Mouse (Mus musculus): Measurements from ENCODE around the gene Ttll13. TPM values are rescaled to one million over a fixed set of nuclear protein-coding genes. Genes with fewer than 3 reads are reported as not detected.

Ttll13 gene
- polyA plus RNA-seq, 1 experiment = 0.62 TPM

GRCm38 (mm10) chr7:80296462-80296861 lies 50.3 kb downstream of the Ttll13 start:
- Histone ChIP-seq H3K36me3 (ENCODE audit: control insufficient read depth, insufficient read depth, low read length) (peaks cover 14% of the 10 kb centered on the region), H3K27ac (ENCODE audit: control insufficient read depth, insufficient read depth, low read length) (no peak overlapping the region), H3K4me3 (ENCODE audit: control insufficient read depth, insufficient read depth, low read length) (no peak overlapping the region), H3K27me3 (ENCODE audit: control insufficient read depth, insufficient read depth, low read length) (no peaks in the 10 kb centered on the region), H3K4me1 (replicated peaks; ENCODE audit: control insufficient read depth, insufficient read depth, low read length) (no peaks in the 10 kb centered on the region; the same call in 1 of the 2 replicates)
- WGBS = 95% methylated on average over 6 of the region's 6 CpGs
- no peak for DNase-seq
- TF ChIP-seq CTCF (IDR thresholded peaks at IDR 0.05; ENCODE audit: borderline replicate concordance, control insufficient read depth, extremely low read depth, insufficient read depth, low read length, poor library complexity) (no peak), POLR2A (IDR thresholded peaks at IDR 0.05; ENCODE audit: control insufficient read depth, extremely low read depth, insufficient read depth, low read length, poor library complexity) (no peak)

GRCm38 (mm10) chr7:80297041-80297440 lies 50.9 kb downstream of the Ttll13 start:
- no peak overlapping the region for H3K27ac ChIP-seq (ENCODE audit: control insufficient read depth, insufficient read depth, low read length)
- no peak overlapping the region for H3K4me3 ChIP-seq (ENCODE audit: control insufficient read depth, insufficient read depth, low read length)
- peaks cover 20% of the 10 kb centered on the region for H3K36me3 ChIP-seq (ENCODE audit: control insufficient read depth, insufficient read depth, low read length)
- 96% methylated on average over 3 of the region's 3 CpGs for WGBS
- DNase-seq = no peak
- H3K4me1 ChIP-seq (replicated peaks; ENCODE audit: control insufficient read depth, insufficient read depth, low read length) = no peaks in the 10 kb centered on the region; the same call in 1 of the 2 replicates
- TF ChIP-seq POLR2A (IDR thresholded peaks at IDR 0.05; ENCODE audit: control insufficient read depth, extremely low read depth, insufficient read depth, low read length, poor library complexity) (no peak), CTCF (IDR thresholded peaks at IDR 0.05; ENCODE audit: borderline replicate concordance, control insufficient read depth, extremely low read depth, insufficient read depth, low read length, poor library complexity) (no peak)
- H3K27me3 ChIP-seq (ENCODE audit: control insufficient read depth, insufficient read depth, low read length) = no peaks in the 10 kb centered on the region

DNA sequence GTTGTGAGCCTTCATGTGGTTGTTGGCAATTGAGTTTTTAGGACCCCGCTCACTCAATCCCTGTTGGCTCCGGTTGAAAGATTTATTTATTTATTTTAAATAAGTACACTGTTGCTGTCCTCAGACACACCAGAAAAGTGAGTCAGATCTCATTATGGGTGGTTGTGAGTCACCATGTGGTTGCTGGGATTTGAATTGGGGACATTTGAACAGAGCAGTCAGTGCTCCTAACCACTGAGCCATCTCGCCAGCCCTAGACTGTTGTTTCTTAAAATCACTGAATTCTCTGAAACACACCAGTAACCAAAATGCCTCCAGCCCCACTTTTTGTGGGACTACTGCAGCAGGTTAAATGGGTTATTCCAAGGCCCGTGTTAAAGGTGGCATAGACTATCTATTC lies 52.6 kb downstream of the Ttll13 start:
- H3K27ac ChIP-seq (ENCODE audit: control insufficient read depth, insufficient read depth, low read length) = no peak overlapping the region
- H3K36me3 ChIP-seq (ENCODE audit: control insufficient read depth, insufficient read depth, low read length) = peaks cover 35% of the 10 kb centered on the region
- H3K27me3 ChIP-seq (ENCODE audit: control insufficient read depth, insufficient read depth, low read length) = no peaks in the 10 kb centered on the region
- H3K4me1 ChIP-seq (replicated peaks; ENCODE audit: control insufficient read depth, insufficient read depth, low read length) = no peaks in the 10 kb centered on the region; the same call in 1 of the 2 replicates
- H3K4me3 ChIP-seq (ENCODE audit: control insufficient read depth, insufficient read depth, low read length) = no peak overlapping the region
- no peak for DNase-seq
- TF ChIP-seq CTCF (IDR thresholded peaks at IDR 0.05; ENCODE audit: borderline replicate concordance, control insufficient read depth, extremely low read depth, insufficient read depth, low read length, poor library complexity) = no peak
- no peak for TF ChIP-seq POLR2A (IDR thresholded peaks at IDR 0.05; ENCODE audit: control insufficient read depth, extremely low read depth, insufficient read depth, low read length, poor library complexity)
- WGBS = 98% methylated on average over 4 of the region's 4 CpGs

DNA sequence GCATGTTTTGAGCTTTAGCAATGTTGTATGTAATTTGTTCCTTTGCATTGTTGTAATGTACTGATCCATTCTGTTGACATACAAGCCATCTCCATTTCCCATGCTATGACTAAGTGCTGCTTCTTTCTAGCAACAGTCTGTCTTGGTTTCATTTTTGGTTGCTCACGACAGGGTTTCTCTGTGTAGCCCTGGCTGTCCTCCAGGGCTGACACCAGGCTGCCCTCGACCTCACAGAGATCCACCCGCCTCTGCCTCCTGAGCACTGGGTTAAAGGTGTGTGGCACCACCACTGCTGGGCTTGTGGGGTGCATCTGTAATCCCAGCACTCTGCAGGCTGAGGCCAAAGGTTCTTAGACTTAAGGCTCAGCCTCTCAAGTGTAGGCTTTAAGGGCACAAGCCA lies 53.4 kb downstream of the Ttll13 start:
- 62% methylated on average over 3 of the region's 3 CpGs for WGBS

DNA sequence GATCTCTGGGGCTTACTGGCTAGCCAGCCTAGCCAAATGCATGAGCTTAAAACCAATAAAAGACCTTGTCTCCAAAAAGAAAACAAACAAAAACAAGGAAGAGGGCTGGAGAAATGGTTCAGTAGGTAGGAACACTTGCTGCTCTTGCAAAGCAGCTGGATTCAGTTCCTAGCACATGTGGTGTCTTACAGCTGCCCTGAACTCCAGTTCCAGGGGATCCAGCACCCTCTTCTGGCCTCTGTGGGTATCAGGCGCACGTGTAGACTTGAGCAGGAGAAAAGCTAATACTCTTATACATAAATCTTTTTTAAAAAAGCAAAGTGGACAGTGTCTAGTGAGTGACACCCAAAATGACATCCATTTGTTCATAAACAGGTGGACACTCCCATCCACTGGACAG lies 55.3 kb downstream of the Ttll13 start:
- Histone ChIP-seq H3K27ac (ENCODE audit: control insufficient read depth, insufficient read depth, low read length) (no peak overlapping the region), H3K4me3 (ENCODE audit: control insufficient read depth, insufficient read depth, low read length) (no peak overlapping the region), H3K36me3 (ENCODE audit: control insufficient read depth, insufficient read depth, low read length) (peaks cover 58% of the 10 kb centered on the region), H3K4me1 (replicated peaks; ENCODE audit: control insufficient read depth, insufficient read depth, low read length) (no peaks in the 10 kb centered on the region; the same call in 1 of the 2 replicates), H3K27me3 (ENCODE audit: control insufficient read depth, insufficient read depth, low read length) (no peaks in the 10 kb centered on the region)
- 97% methylated on average over 2 of the region's 2 CpGs for WGBS
- no peak for DNase-seq
- TF ChIP-seq POLR2A (IDR thresholded peaks at IDR 0.05; ENCODE audit: control insufficient read depth, extremely low read depth, insufficient read depth, low read length, poor library complexity) = no peak
- no peak for TF ChIP-seq CTCF (IDR thresholded peaks at IDR 0.05; ENCODE audit: borderline replicate concordance, control insufficient read depth, extremely low read depth, insufficient read depth, low read length, poor library complexity)

More for the DNA sequence above, 53.4 kb downstream of the Ttll13 start:
- Histone ChIP-seq H3K27ac (ENCODE audit: control insufficient read depth, insufficient read depth, low read length) (no peak overlapping the region), H3K4me1 (replicated peaks; ENCODE audit: control insufficient read depth, insufficient read depth, low read length) (no peaks in the 10 kb centered on the region; the same call in 1 of the 2 replicates), H3K27me3 (ENCODE audit: control insufficient read depth, insufficient read depth, low read length) (no peaks in the 10 kb centered on the region), H3K36me3 (ENCODE audit: control insufficient read depth, insufficient read depth, low read length) (peaks cover 41% of the 10 kb centered on the region), H3K4me3 (ENCODE audit: control insufficient read depth, insufficient read depth, low read length) (no peak overlapping the region)
- TF ChIP-seq CTCF (IDR thresholded peaks at IDR 0.05; ENCODE audit: borderline replicate concordance, control insufficient read depth, extremely low read depth, insufficient read depth, low read length, poor library complexity) = no peak
- no peak for TF ChIP-seq POLR2A (IDR thresholded peaks at IDR 0.05; ENCODE audit: control insufficient read depth, extremely low read depth, insufficient read depth, low read length, poor library complexity)
- no peak for DNase-seq

- no peak overlapping the region for H3K4me3 ChIP-seq (ENCODE audit: control insufficient read depth, insufficient read depth, low read length)
- no peaks in the 10 kb centered on the region for H3K27me3 ChIP-seq (ENCODE audit: control insufficient read depth, insufficient read depth, low read length)
- peaks cover 83% of the 10 kb centered on the region for H3K36me3 ChIP-seq (ENCODE audit: control insufficient read depth, insufficient read depth, low read length)
- no peak for DNase-seq
- TF ChIP-seq CTCF (IDR thresholded peaks at IDR 0.05; ENCODE audit: borderline replicate concordance, control insufficient read depth, extremely low read depth, insufficient read depth, low read length, poor library complexity) = no peak
- TF ChIP-seq POLR2A (IDR thresholded peaks at IDR 0.05; ENCODE audit: control insufficient read depth, extremely low read depth, insufficient read depth, low read length, poor library complexity) = no peak
- 80% methylated on average over 3 of the region's 3 CpGs for WGBS
- H3K4me1 ChIP-seq (replicated peaks; ENCODE audit: control insufficient read depth, insufficient read depth, low read length) = no peaks in the 10 kb centered on the region
- no peak overlapping the region for H3K27ac ChIP-seq (ENCODE audit: control insufficient read depth, insufficient read depth, low read length)
Observed at GRCm38 (mm10) chr7:80307766-80308165, 61.6 kb downstream of the Ttll13 start.

Other genes starting within 250 kb of the Ttll13 start
- 62.1 and 63.1 TPM in 2 replicates for gene Zfp710, start 221.6 kb upstream of the Ttll13 start, polyA plus RNA-seq (2012; rRNA removed)
- 168 and 225 TPM in 2 replicates for gene Idh2, start 131.0 kb upstream of the Ttll13 start, polyA plus RNA-seq (2012; rRNA removed)
- 37.4 and 44.1 TPM in 2 replicates for gene Sema4b, start 59.5 kb upstream of the Ttll13 start, polyA plus RNA-seq (2012; rRNA removed)
- 152 and 192 TPM in 2 replicates for gene Cib1, start 13.6 kb upstream of the Ttll13 start, polyA plus RNA-seq (2012; rRNA removed)
- gene Gdpgp1, start 13.5 kb upstream of the Ttll13 start, polyA plus RNA-seq (2012; rRNA removed) = 5.3 and 5.4 TPM in 2 replicates
- 43.2 and 53.8 TPM in 2 replicates for gene Ngrn, start 14.8 kb downstream of the Ttll13 start, polyA plus RNA-seq (2012; rRNA removed)
- 21.9 and 23.3 TPM in 2 replicates for gene Vps33b, start 23.3 kb downstream of the Ttll13 start, polyA plus RNA-seq (2012; rRNA removed)
- 80.6 and 84.4 TPM in 2 replicates for gene Prc1, start 48.1 kb downstream of the Ttll13 start, polyA plus RNA-seq (2012; rRNA removed)
- gene Rccd1, start 78.1 kb downstream of the Ttll13 start, polyA plus RNA-seq (2012; rRNA removed) = 17.6 and 20.4 TPM in 2 replicates
- gene Unc45a, start 94.6 kb downstream of the Ttll13 start, polyA plus RNA-seq (2012; rRNA removed) = 97.7 and 105 TPM in 2 replicates
- 22.9 and 24.9 TPM in 2 replicates for gene Hddc3, start 96.7 kb downstream of the Ttll13 start, polyA plus RNA-seq (2012; rRNA removed)
- gene Man2a2, start 125.0 kb downstream of the Ttll13 start, polyA plus RNA-seq (2012; rRNA removed) = 188 and 213 TPM in 2 replicates
- gene Fes, start 141.6 kb downstream of the Ttll13 start, polyA plus RNA-seq (2012; rRNA removed) = 21.6 and 27.3 TPM in 2 replicates
- 56.4 and 62.9 TPM in 2 replicates for gene Furin, start 159.1 kb downstream of the Ttll13 start, polyA plus RNA-seq (2012; rRNA removed)

All from thymus, adult 2 months (tissue).